Mouse (Mus musculus) midbrain, embryonic 14.5 days (tissue): Measurements from ENCODE around the gene Pdzd3. TPM values are rescaled to one million over a fixed set of nuclear protein-coding genes. Genes with fewer than 3 reads are reported as not detected.

Source experiments
- ATAC-seq: fragments of 200-750 bp; cut with Nextera tagmentation; 2 replicates; pipeline ENCODE4 v1.8.0; 2017; ENCODE audit warnings: moderate number of reproducible peaks, moderate library complexity; ENCODE audit not compliant: low FRiP score, low TSS enrichment
- DNase-seq: peaks from one replicate; pipeline ENCODE4 v3.0.0-alpha.2; 2015
- H3K27ac ChIP-seq: fragments of 300-500 bp; sonication (generic); replicated peaks from 2 replicates; pipeline ENCODE4 v1.5.1; 2014; ENCODE audit warnings: mild to moderate bottlenecking, low read depth, low read length, moderate library complexity
- H3K27me3 ChIP-seq: fragments of 300-500 bp; sonication (generic); 2 replicates; pipeline ENCODE4 v1.6.1; 2014; ENCODE audit warnings: low read length, control low read depth, mixed read lengths; ENCODE audit not compliant: control insufficient read depth, insufficient read depth
- H3K36me3 ChIP-seq: fragments of 300-500 bp; sonication (generic); 2 replicates; pipeline ENCODE4 v1.6.1; 2014; ENCODE audit warnings: low read length, control low read depth; ENCODE audit not compliant: control insufficient read depth, insufficient read depth
- H3K4me1 ChIP-seq: fragments of 300-500 bp; sonication (generic); 2 replicates; pipeline ENCODE4 v1.6.1; 2014; ENCODE audit warnings: mild to moderate bottlenecking, antibody characterized with exemption, low read length, control low read depth; ENCODE audit not compliant: control insufficient read depth, insufficient read depth
- H3K4me2 ChIP-seq: fragments of 300-500 bp; sonication (generic); 2 replicates; pipeline ENCODE4 v1.6.1; 2014; ENCODE audit warnings: mild to moderate bottlenecking, low read length, moderate library complexity
- H3K4me3 ChIP-seq: fragments of 300-500 bp; sonication (generic); replicated peaks from 2 replicates; pipeline ENCODE4 v1.5.1; 2014; ENCODE audit warnings: low read depth, low read length
- H3K9ac ChIP-seq: fragments of 300-500 bp; sonication (generic); replicated peaks from 2 replicates; pipeline ENCODE4 v1.6.1; 2014; ENCODE audit warnings: mild to moderate bottlenecking, low read length, moderate library complexity
- H3K9me3 ChIP-seq: fragments of 300-500 bp; sonication (generic); 2 replicates; pipeline ENCODE4 v1.6.1; 2016; ENCODE audit warnings: low read length, control low read depth, mixed read lengths; ENCODE audit not compliant: control insufficient read depth
- WGBS: fragments of 180-500 bp; shearing (Covaris S2); extraction: QIAGEN DNeasy Blood & Tissue Kit; methylation state at CpG from one replicate; pipeline ENCODE4 v1.1.7; 2014; 5-methylcytosine and 5-hydroxymethylcytosine counted together
- polyA plus RNA-seq: library from polyadenylated mRNA; unstranded; fragments of >200 nt; fragmentation: Nextera tagmentation; extraction: Ambion mirVana; gene quantifications from 2 replicates; pipeline ENCODE4 v1.2.1, GENCODE M21; 2014

Gene Pdzd3
- polyA plus RNA-seq, 1 experiment from 2014 or later = 0.57 TPM

DNA sequence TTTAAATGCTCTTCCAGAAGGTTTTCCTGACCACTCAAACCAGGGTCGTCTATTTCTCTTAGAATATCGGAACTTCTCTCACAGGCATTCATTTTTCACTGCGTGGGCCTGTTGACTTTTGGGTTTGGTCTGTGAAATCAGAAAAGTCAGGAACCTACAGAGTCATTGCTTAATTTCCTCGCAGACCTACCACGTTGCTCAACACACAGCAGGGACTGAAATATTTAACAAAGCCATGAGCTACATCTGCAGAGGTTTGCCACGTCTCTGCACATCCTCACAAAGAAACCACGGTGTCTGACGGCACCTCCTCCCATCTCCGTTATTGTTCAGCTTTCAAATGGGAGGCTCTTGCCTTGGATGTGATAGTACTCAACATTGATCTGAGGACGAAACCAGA, 7.7 kb upstream of the Pdzd3 start:
- H3K4me1 ChIP-seq = peaks cover 19% of the 10 kb centered on the region
- no peaks in the 10 kb centered on the region for H3K36me3 ChIP-seq
- H3K9me3 ChIP-seq = no peaks in the 10 kb centered on the region
- ATAC-seq (no peak), DNase-seq (no peak)
- H3K27me3 ChIP-seq = no peaks in the 10 kb centered on the region
- H3K4me3 ChIP-seq = no peak overlapping the region
- no peak overlapping the region for H3K27ac ChIP-seq
- H3K9ac ChIP-seq = no peak overlapping the region
- WGBS = 79% methylated on average over 10 of the region's 10 CpGs
- H3K4me2 ChIP-seq = no peak overlapping the region

DNA sequence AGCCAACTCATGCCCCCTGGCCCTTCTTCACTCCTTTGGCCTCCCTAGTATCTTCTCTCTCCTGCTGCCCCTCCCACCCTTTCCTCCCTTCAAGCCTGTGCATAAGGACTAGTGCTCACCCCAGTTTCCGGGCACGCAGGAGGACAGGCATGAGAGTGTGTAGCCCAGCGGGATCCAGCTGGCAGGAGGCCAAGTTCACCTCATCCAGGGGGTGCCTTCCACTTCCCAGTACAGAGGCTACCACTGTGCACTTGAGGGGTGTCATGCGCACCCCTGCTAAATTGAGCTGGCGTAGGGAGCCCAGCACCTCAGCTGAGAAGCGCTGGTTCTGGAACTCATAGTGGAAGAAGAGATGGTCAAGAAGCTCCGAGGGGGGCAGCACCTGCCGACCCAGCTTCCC, 4.9 kb upstream of the Pdzd3 start:
- Histone ChIP-seq H3K4me3 (no peak overlapping the region), H3K36me3 (no peaks in the 10 kb centered on the region), H3K27me3 (no peaks in the 10 kb centered on the region), H3K9me3 (no peaks in the 10 kb centered on the region), H3K27ac (no peak overlapping the region), H3K4me2 (no peak overlapping the region), H3K4me1 (peaks cover 30% of the 10 kb centered on the region), H3K9ac (no peak overlapping the region)
- 88% methylated on average over 8 of the region's 8 CpGs for WGBS
- ATAC-seq (no peak), DNase-seq (no peak)

DNA sequence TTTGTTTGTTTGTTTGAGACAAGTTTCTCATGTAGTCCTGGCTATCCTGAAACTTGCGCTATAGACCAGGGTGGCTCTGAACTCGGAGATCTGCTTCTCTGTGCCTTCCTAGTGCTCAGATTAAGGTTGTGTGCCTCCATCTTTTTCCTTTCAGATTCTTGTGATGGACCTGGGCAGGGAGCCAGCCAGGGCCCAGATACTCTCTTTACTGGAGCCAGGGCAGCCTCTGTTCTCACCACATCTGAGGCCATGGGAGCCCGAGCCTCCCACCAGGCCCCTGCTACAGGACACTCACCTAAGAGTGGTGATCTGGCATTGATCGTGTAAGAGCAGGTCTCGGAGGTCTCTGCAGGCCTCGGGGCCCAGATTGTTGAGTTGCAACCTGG, 3.9 kb upstream of the Pdzd3 start:
- H3K27ac ChIP-seq = peak overlapping the region; percentile 79
- peak overlapping the region; percentile 25; the same call in 1 of the 2 replicates for H3K4me2 ChIP-seq
- DNase-seq = peak; percentile 64
- no peak overlapping the region; the same call in 1 of the 2 replicates for H3K9ac ChIP-seq
- H3K9me3 ChIP-seq = no peaks in the 10 kb centered on the region
- peaks cover 30% of the 10 kb centered on the region for H3K4me1 ChIP-seq
- no peak overlapping the region for H3K4me3 ChIP-seq
- ATAC-seq = peak; percentile 58; the same call in 1 of the 2 replicates
- H3K36me3 ChIP-seq = no peaks in the 10 kb centered on the region
- 37% methylated on average over 6 of the region's 6 CpGs for WGBS
- no peaks in the 10 kb centered on the region for H3K27me3 ChIP-seq

DNA sequence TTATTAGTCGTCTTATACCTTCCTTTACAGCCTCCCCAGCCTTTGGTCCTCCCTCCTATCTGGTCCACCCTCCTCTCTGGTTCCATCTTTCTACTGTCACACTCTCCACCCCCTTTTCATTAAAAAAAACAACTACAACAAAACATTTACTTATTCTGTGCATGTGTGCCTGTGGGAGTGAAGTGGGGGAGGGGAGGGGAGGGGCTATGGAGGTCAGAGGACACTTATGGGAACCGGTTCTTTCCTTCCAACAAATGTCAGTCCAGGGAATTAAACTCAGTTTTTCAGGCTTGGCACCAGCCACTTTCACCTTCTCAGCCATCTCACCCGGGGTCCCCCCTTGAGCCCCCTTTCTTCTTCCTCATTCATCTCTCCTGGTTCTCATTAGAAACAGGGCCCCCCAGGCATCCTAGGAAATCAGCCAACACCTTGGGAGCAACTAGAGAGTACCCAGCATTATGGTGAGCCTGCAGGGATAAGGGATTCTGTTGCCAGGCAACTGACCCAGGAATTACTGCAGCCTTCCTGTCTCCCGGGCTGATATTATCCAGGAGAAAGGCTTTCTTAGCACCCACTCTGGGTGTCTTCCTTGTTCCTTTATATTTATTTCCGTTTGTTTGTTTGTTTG, 3.4 kb upstream of the Pdzd3 start:
- peak; percentile 71; the same call in 1 of the 2 replicates for ATAC-seq
- Histone ChIP-seq H3K27me3 (no peaks in the 10 kb centered on the region), H3K9me3 (no peaks in the 10 kb centered on the region), H3K4me1 (peaks cover 30% of the 10 kb centered on the region), H3K9ac (no peak overlapping the region; the same call in 1 of the 2 replicates), H3K27ac (peak overlapping the region; percentile 79), H3K4me3 (no peak overlapping the region), H3K36me3 (no peaks in the 10 kb centered on the region), H3K4me2 (peak overlapping the region; percentile 25; the same call in 1 of the 2 replicates)
- DNase-seq = peak; percentile 82
- 3% methylated on average over 5 of the region's 5 CpGs for WGBS

DNA sequence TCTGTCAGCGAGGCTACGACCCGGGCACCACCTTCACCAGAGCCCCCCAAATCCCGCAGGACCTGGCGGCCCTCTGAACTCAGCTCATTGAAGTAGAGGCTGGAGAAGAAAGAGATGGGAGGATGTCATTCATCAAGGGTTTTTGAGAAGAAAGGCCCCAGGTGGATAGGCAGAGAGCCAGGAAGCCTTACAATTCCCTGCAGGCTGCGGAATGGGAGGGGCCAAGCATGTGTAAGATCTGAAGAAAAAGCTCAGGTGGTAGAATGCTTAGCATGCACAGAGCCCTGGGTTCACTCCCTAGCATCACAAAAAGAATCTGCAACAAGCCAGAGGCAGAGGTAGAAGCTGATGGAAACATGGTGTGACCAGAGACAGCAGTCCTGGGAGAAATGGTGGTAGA, 2.2 kb upstream of the Pdzd3 start:
- no peaks in the 10 kb centered on the region for H3K9me3 ChIP-seq
- no peaks in the 10 kb centered on the region for H3K36me3 ChIP-seq
- ATAC-seq = no peak
- no peak overlapping the region for H3K9ac ChIP-seq
- WGBS = 70% methylated on average over 6 of the region's 6 CpGs
- peaks cover 30% of the 10 kb centered on the region for H3K4me1 ChIP-seq
- peak; percentile 12 for DNase-seq
- H3K27ac ChIP-seq = peak overlapping the region; percentile 79; the same call in 1 of the 2 replicates
- no peak overlapping the region for H3K4me3 ChIP-seq
- H3K27me3 ChIP-seq = no peaks in the 10 kb centered on the region
- no peak overlapping the region for H3K4me2 ChIP-seq

DNA sequence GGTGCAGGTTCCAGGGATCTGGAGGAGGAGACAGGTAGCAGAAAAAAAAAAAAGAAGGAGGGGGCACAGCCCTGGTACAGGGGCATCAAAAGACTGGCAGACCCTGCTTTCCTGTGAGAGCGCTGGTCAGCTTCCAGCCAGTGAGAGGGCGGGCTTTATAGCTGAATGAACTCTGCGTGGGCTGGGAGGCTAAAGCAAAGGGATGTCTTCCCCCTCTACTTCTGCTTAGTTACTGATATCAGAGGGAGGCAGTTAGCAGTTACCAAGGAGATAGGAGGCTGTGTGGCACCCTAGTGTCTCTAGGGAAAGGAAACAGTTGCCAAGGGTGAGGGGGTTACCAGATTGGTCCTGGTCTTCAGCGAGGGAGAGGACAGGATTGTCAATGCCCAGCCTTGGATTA, 826 bp downstream of the Pdzd3 start:
- 38% methylated on average over 4 of the region's 4 CpGs for WGBS
- Histone ChIP-seq H3K9me3 (no peaks in the 10 kb centered on the region), H3K9ac (0 out of 2 replicates have a peak overlapping the region, but pooled peaks have one; percentile 9), H3K4me2 (no peak overlapping the region), H3K4me3 (no peak overlapping the region), H3K36me3 (no peaks in the 10 kb centered on the region), H3K27ac (no peak overlapping the region), H3K4me1 (peaks cover 25% of the 10 kb centered on the region), H3K27me3 (no peaks in the 10 kb centered on the region)
- ATAC-seq (no peak), DNase-seq (peak; percentile 18)

DNA sequence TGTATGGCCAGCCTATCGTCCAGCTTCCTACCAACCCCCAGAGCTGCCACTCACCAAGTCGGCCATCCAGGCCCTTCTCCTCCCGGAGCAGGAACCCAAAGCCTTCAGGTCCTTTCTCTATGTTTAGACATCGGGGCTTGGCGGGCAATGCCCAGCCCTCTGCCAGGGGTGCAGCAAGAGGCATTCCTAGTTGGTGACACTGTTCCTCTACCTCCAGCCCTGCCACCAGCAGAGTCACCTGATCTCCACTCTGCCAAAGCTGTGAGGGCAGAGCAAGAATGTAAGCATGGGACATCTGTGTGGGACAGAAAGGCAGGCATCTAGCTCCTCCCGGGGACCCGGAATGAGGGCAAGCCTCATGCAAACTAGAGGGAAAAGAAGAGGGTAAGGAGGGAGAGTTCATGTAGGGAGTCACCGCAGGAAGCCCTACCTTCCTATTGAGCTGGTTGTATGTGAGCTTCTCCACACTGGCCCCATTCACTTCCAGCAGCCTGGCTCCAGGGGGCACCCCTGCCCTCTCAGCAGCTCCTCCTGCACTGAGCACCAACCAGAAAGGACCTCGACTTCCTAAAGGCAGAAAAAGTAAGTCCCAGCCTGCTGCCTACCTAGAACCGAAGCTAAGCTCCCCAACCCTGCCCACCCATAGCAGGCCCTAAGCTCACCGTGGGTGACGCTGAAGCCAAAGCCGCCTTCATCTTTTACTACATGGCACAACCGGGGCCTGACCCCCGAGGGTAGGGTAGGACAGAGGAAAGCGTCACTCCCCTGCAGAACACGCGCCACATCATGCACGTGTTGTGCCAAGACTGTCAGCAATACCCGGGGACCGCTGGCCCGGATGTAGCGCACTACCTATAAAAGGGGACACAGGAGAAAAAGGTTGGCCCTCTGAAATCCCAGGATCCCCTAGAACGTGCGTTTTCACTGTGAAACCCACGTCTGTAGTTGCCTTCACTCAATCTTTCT, 1.8 kb downstream of the Pdzd3 start:
- Histone ChIP-seq H3K4me1 (peaks cover 15% of the 10 kb centered on the region), H3K36me3 (no peaks in the 10 kb centered on the region), H3K27ac (no peak overlapping the region), H3K4me2 (no peak overlapping the region), H3K9ac (no peak overlapping the region), H3K9me3 (no peaks in the 10 kb centered on the region), H3K4me3 (no peak overlapping the region), H3K27me3 (no peaks in the 10 kb centered on the region)
- DNase-seq (peak; percentile 75), ATAC-seq (peak; percentile 58; the same call in 1 of the 2 replicates)
- WGBS = 45% methylated on average over 26 of the region's 26 CpGs

DNA sequence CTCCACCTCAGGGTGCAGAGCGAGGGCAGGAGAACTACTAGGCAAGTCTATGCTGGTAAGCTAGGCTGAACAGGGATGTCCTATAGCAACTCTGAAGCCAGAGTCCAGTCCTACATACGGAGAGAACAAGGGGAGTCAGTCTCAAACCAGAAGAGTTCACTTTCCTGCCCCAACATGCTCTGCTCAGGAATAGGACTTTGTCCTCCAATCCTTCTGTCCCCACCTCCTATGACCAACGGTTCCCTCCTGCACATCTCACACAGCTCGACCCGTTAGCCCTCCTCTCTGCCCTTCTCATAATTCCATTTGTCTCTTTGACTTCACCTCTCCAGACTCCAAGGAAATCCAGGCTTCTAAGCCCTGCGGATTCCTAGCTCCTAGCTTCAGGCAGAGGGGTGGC, 3.4 kb downstream of the Pdzd3 start:
- H3K4me1 ChIP-seq = no peaks in the 10 kb centered on the region; the same call in 1 of the 2 replicates
- no peak for DNase-seq
- H3K4me2 ChIP-seq = no peak overlapping the region
- no peak overlapping the region for H3K27ac ChIP-seq
- no peak overlapping the region for H3K4me3 ChIP-seq
- 88% methylated on average over 6 of the region's 6 CpGs for WGBS
- H3K36me3 ChIP-seq = no peaks in the 10 kb centered on the region
- H3K9ac ChIP-seq = no peak overlapping the region
- no peaks in the 10 kb centered on the region for H3K9me3 ChIP-seq
- ATAC-seq = no peak
- no peaks in the 10 kb centered on the region for H3K27me3 ChIP-seq
